Mouse (Mus musculus) kidney, adult 2 months (tissue): Measurements from ENCODE around the gene Ncbp2.

Experiments
- CTCF ChIP-seq: fragments of 200-500 bp; conservative IDR thresholded peaks from 2 replicates; pipeline ENCODE4 v1.5.1; 2011; ENCODE audit warnings: low read depth, mild to moderate bottlenecking, control low read depth, low read length, moderate library complexity, mixed read lengths; ENCODE audit not compliant: insufficient read depth, insufficient read length
- POLR2A ChIP-seq: fragments of 200-500 bp; IDR thresholded peaks from one replicate; pipeline ENCODE4 v1.6.1; 2011; ENCODE audit warnings: low read depth, low read length, control low read depth

- TF ChIP-seq CTCF (no peak), POLR2A (no peak)
These were observed 45.1 kb upstream of the Ncbp2 start for GRCm38 (mm10) chr16:31903239-31903638.
